Mouse (Mus musculus) hematopoietic stem cell, adult 5-6 weeks (primary cell): ENCODE measurements around the gene Fstl5. TPM values are rescaled to one million over a fixed set of nuclear protein-coding genes. Genes with fewer than 3 reads are reported as not detected.

Experiments used
- ATAC-seq, 2 experiments: fragments of 125-278 bp in 1 of 2; replicated peaks in 1 of 2; 2 replicates each; pipeline ENCODE4 v1.8.0; 2016 to 2017; ENCODE audit warnings: inconsistent platforms in 2 of 2, mild to moderate bottlenecking in 2 of 2, moderate number of reproducible peaks in 2 of 2, low read depth in 1 of 2, moderate TSS enrichment in 1 of 2; ENCODE audit not compliant: low FRiP score in 2 of 2, poor library complexity in 2 of 2, severe bottlenecking in 2 of 2, insufficient read depth in 1 of 2, low TSS enrichment in 1 of 2
- total RNA-seq: library from RNA; stranded (forward); fragments of 172-1452, 232-1000 nt; gene quantifications from 2 replicates; pipeline ENCODE4 v1.2.3, GENCODE M21; 2017

Fstl5 gene
- not detected in 2 replicates for total RNA-seq

DNA sequence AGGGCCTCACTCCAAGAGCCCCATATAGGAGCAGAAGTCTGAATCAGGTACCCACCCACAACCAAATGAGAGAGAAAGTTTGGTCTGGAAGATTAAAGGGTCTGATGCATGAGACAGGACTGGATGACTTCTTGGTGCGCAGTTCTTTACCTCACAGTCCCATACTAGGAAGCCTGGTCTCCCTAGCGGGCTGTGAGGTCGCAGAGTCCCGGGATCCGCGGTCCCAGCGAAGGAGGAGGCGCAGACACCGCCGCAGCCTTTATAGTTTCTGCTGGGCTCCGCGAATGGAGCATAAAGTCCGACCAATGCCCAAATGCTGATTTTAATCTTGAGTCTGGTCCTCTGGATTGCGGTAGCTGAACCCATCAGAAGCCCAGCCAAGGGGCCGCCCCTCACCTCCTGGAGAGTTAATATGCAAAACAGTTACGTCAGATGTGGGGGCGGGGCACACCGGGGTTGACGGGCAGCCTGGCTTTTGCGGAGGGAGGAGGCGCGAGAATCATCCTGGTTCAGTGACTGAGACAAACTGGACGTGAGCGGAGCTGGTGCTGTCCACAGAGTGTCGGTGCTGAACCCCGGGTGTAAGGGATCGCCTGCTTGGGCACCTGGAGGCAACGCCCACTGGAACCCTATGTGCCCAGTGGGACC, at the start of gene Fstl5:
Gene Fstl5 (plus strand): TSS at position 211 of the 648 bp plus-strand sequence.
- peak; percentile 82 to 99 for ATAC-seq

DNA sequence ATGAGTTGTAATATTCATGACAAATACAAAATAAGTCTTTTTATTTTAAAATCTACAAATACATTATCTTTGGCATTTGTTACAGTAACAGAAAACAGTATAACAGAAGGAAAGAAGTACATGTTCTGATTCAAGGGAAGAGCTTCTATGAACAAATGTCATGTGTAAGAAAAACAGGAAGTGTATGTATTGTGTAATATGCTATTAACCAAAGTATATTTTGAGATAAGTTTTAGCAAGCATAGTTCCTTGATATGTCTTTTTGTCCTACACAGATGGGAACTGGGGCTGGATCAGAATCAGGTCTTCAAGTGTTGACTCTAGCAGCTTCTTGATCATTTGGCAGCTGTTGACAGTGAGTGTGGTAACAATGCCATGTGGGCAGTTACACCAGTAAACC, 48.5 kb upstream of the Fstl5 start:
- ATAC-seq: peak in 1 of 2 experiments; percentile 62; a peak in 1 of 4 replicates

DNA sequence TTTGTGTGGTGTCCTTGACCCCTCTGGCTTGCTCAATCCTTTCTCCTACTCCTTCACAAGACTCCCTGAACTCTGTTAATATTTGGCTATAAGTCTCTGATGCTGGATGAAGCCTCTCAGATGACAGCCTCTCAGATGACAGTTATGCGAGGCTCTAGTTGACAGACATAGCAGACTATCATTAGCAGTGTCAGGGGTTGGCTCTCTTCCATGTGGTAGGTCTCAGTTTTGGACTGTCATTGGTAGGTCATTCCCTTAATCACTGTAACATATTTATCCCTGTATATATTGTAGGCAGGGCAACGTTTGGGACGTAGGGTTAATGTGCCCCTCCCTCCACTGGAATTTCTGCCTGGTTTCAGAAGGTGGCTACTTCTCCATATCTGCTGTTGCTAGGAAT, 22.9 kb upstream of the Fstl5 start:
- ATAC-seq: no peak

DNA sequence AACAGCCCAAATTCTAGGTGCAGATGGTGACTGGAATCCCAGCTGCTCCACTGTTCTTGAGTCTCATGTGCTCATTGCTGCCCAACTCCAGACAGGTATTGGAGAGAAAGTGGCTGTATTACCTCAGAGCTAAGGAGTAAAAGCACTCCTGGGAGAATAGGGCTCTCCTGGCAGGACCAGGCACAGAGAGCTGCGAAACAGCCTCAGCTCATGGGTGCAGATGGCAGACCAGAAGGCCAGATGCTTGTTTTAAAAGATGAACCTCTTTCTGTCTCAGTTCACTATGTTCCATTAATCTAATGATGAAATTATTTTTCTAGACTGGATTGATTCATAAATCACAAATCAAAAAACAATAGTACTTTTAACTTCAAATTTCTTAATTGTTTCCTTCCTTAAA, 12.1 kb upstream of the Fstl5 start:
- no peak for ATAC-seq

DNA sequence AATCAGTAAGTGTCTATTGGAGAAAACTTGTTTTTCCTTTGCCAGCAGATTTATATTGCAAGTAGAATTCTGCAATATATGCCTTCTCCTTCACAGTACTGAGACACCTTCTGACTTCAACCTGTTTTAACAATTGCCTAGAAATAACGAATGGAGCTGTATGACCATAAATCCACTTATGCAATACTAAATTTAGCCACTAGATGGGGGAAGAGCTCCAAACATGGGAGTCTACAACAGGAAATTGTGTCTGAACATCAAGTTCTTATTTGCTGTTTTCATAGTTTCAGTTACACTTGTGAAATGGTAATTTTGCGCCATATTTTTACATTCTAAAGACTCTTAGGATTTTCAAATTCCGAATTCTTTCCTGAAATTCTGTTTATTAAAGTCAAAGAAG, 6.2 kb upstream of the Fstl5 start:
- peak; percentile 65 to 74; a peak in 3 of 4 replicates for ATAC-seq

DNA sequence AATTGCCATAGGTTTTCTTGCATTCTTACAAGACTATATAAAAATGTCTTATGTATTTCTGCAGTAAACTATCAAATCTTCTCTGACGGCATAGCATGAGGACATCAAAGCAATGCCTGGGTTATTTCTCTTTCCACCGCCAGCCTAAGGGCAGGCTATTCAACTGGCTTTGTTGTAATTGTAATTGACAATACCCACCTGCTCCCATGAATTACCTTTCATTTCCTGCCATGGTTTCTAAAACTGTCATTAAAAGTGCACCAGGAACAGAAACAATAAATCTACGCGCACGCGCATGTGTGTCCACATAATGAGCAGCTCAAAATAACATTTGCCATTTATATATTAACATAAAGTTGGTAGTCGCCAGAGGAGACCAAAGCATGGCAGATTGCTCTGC, 1.2 kb upstream of the Fstl5 start:
- no peak for ATAC-seq

DNA sequence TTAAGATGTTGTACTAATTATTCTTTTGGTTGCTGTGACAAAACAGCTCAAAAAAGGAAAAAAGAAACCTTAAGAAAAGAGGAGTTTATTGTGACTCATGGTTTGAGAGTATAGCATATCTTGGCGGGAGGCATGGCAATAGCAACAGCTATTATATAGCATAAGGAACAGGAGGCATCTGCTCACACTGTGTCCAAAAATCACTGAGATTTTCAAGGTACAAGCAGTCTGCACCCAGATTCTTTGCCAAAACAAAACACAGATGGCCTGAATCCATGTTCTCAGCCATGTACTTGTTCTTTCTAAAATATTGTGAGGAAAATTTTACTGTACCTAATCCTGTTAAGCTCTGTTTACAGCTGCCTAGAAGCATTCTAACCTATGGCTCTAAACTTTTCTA, 66.4 kb downstream of the Fstl5 start:
- ATAC-seq: no peak

DNA sequence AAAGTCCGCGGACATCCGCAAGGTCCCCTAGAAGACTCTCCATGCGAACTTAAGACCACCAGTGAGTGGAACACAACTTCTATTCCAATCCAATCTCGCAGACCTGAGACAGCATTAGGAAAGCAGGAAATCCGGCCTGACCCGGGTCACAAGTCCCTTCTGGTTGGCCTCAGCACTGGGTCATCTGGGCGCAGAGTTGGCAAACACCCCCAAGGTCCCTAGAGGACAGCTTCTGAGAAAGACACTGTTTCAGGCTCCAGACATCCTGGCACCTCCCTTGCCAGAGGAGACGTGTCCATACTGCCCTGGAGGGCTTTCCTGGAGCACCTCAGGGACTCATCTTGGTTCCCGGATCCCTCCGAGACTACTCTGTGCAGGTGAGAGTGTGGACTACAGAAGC, 73.8 kb downstream of the Fstl5 start:
- ATAC-seq: no peak

DNA sequence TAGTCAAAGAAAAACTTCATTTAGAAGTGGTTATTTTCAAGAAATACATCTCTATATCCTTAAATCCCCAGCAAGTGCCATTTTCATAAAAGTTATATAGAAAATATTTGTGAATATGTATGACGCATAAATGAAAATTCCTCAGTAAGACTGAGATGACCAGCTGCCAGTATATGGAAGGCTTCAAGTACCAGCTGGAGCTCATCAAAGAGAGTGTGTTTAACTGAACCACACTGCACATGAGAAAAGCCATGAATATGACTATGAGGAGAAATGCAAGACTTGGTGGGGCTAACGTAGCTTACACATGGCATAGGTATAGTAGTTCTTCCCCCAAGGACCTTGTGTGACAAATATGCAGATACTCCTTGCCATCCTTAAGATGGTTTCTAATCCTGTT, 164.8 kb downstream of the Fstl5 start:
- no peak for ATAC-seq

DNA sequence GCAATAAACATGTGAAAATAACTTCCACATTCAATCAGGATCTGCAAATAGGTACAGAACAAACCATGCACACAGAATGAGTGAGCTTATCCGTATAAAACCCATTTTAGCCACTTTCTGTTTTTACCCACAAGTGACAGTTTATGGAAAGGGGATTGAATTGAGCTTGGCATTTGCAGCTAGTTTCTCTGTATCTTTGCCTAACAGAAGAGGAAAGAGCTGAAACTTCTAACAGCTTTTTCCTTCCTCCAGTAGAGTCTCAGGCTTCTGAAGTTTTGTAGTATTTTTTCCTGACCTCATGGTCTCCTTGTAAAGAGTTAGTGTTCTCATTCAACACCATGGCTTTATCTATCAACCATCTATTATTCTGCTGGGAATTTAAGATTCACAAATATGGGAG, 177.3 kb downstream of the Fstl5 start:
- ATAC-seq: peak; percentile 53 to 65; a peak in 3 of 4 replicates

DNA sequence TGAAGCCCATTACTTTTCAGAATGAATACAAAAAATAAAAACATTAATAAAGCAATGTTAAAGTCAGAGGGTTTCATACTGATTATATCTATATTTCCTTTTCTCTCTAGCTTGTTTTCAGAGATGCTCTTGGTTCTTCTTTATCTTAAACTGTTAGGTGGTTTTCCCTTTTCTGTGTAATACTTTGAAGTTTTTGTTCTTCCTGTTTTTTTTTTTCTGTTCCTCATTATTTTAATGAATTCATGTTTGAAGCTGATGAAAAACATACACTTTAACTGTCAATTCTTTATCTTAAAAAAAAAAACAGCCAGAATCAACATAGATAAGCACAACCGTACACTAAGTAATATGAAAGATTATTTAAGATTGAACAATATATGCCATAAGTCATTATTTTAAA, 218.9 kb downstream of the Fstl5 start:
- ATAC-seq: no peak

DNA sequence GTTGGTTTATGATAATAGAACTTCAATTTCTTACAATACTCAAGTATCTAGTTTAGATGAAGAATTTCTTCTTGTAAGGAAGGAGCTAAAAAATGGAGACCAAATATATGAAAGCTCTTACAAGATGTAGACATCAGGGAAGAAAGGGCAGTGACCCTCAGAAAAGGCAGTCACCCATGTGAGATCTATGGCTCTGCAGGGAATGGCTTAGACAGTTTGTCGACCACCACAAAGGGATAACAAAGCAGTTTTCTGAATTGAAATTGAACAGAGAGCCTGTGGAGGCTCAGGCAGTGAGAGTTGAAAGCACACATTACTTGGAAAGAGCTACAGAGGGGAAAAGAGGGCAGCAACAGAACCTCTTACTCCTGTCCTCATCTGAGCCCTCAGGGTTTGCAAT, 220.3 kb downstream of the Fstl5 start:
- no peak for ATAC-seq

DNA sequence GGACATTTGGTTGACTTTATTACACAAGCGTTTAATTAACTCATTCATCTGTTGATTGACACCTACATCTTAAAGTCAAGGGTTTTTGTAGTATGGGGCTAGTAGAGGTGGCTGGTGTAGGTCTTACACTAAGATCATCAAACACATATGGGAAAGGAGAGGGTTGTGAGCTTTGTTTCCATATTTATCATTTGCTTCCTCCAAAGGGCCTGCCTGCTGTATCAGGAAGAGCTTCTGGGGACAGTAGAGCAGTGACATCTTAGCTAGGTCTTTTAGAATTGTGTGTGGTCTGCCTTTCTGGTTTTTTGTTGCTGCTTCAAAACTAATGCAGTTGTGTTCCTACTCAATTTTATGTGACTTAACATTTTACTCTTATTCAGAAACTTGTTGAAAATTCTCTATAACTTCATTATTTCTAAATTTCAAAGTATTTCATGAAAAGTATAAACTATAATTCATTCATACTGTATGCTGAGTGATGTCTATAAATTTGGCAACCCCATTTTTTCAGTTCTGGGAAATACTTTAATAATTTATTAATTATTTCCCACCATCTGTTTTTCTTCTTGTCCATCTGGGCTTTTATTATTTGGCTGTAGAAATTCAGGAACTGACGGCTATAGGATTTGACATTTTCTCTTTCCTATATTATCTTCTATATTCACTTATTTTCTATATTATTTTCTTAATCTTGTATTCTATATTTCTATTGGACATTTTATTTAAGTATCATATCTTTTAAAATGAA, 227.1 kb downstream of the Fstl5 start:
- no peak for ATAC-seq

DNA sequence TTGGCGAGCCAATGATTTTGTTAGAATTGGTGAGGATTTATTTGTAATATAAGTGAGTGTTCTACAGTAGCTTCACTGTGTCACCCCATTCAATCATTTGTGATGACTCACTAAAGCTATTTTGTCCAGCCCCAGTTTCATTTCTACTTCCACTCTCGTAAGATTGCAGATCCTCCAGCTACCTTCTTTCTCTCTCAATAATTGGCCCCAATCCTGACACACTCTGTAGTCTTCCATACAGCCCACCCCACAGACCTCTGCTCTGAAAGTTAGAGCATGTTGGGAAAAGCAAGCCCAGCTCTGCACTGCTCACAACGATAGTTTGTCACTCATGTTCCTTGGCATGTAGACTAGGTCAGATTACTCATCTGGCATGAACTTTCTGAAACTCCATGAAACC, 242.9 kb downstream of the Fstl5 start:
- ATAC-seq: no peak

DNA sequence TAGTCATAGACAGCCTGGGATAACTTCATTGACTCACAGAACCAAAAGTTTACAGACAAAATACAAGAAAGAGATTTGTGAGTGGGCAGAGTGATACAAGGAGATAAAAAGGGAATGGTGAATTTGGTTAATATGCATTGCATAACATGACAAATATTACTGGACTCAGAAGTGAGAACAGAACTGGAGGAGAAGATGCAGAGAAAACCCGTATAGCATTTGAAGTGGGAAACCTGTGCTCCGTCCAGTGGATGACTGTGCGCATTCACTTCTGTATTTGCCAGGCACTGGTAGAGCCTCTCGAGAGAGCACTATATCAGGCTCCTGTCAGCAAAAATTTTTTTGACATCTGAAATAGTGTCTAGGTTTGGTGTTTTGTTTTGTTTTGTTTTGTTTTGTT, 245.5 kb downstream of the Fstl5 start:
- no peak for ATAC-seq

DNA sequence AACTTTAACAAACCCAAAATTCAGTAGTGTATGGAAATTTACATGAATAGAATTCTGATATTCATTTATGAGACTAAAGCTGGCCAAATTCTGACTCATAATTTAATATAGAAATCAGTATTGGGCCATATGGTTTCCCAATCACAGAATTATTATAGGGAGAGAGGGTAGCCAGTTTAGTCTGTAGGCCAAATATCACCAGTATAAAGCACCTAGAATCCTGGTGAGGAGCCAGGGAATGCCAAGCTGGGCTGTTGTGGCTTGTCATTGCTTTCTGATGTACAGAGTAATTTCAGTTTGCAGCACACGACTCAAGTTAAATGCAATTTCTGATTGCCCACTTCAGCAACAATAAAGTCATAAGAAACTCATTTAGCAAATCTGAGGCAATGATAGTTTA, 248.4 kb downstream of the Fstl5 start:
- ATAC-seq: no peak

DNA sequence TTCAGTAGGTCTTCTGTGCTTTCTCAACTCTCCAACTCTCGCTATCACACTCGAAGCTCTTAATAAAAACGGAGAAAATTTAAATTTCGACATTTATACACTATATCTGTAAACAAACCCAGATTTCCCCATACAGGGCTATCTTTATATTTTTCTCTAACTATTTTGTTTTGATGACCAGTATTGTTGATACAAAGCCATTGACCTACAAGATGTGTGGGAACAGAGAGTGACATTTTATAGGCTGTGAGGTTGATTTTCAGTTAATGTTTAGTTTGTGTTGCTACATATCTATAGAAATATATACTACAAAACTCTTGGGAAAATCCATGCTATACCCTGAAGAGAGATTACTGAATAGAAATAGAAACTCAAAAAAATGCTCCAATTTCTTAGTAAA, 262.9 kb downstream of the Fstl5 start:
- ATAC-seq: no peak

DNA sequence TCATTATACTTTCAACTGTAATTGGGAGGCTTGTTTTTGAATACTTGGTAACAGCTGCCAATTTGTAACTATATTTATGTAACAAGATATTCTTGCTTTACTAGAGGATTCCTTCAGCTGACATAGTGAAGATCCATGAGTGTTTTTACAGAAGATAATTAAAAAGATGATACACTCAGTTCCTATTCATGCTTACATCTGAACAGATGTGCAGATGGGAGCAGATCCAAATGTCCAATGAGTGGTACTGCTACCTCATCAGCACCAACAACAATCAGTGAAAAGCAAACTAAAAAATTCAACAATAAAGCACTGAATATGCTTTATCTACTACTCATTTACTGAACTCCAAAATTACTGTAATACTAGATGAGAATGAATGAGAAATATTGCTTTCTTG, 292.9 kb downstream of the Fstl5 start:
- ATAC-seq: no peak

DNA sequence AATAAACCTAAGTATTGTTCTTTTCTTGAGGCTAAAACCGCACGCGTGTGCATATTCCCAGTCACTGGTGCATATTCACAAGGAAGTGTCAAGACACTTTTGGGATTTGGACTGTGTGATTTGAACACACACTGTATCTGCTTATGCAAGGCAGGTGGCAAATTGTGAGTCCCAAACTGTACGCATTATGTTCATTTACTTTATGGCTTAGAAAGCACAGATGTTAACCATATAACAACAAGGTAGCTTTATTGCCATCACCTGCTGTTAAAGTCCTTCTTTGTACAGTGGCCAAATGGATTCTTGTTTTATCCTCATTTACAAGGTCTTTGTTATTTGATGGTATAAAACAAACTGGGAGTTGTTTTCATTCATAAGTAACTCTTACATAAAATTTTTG, 295.8 kb downstream of the Fstl5 start:
- no peak for ATAC-seq
